8 mouse cellular contexts compared by ENCODE assay signal in genomic region chr1:51509083-51509482, GRCm38 (mm10). TPM values are rescaled to one million over a fixed set of nuclear protein-coding genes. Genes with fewer than 3 reads are reported as not detected.
DNase-seq lines count a peak whose midpoint lies in the region; ATAC-seq and TF ChIP-seq lines count a peak whose summit lies in the region.

No protein-coding gene starts in this region.

- H3K27ac ChIP-seq in forebrain, embryonic 10.5 days, result no peak overlapping the region
- no peak overlapping the region for H3K27ac ChIP-seq in forebrain, embryonic 12.5 days
- no peak overlapping the region; the same call in 1 of the 2 replicates for H3K27ac ChIP-seq in ES-E14 (ENCODE audit: insufficient read depth, low read depth, low read length, poor library complexity, severe bottlenecking)
- no peak overlapping the region for H3K27ac ChIP-seq in forebrain, embryonic 14.5 days (ENCODE audit: low read depth, low read length)
- no peak overlapping the region for H3K27ac ChIP-seq in midbrain, embryonic 15.5 days

- WGBS in forebrain, embryonic 10.5 days, result 5% methylated on average over 7 of the region's 7 CpGs
- 6% methylated on average over 7 of the region's 7 CpGs for whole genome bisulfite sequencing in forebrain, embryonic 12.5 days
- WGBS in forebrain, embryonic 14.5 days, result 6% methylated on average over 7 of the region's 7 CpGs
- 10% methylated on average over 7 of the region's 7 CpGs for WGBS in midbrain, embryonic 15.5 days

- ATAC-seq in forebrain, embryonic 12.5 days (ENCODE audit: low FRiP score), result no peak
- peak; percentile 40; the same call in 1 of the 2 replicates for ATAC-seq in forebrain, embryonic 14.5 days
- peak; percentile 88 for ATAC-seq in midbrain, embryonic 15.5 days (replicated peaks)

- H3K27me3 ChIP-seq in forebrain, embryonic 10.5 days (ENCODE audit: poor library complexity, severe bottlenecking), result no peaks in the 10 kb centered on the region
- no peaks in the 10 kb centered on the region for H3K27me3 ChIP-seq in forebrain, embryonic 12.5 days
- H3K27me3 ChIP-seq in forebrain, embryonic 14.5 days (replicated peaks; ENCODE audit: control insufficient read depth, insufficient read depth, low read length), result no peaks in the 10 kb centered on the region
- no peaks in the 10 kb centered on the region for H3K27me3 ChIP-seq in midbrain, embryonic 15.5 days (replicated peaks)

- H3K4me3 ChIP-seq in forebrain, embryonic 10.5 days, result no peak overlapping the region
- no peak overlapping the region for H3K4me3 ChIP-seq in forebrain, embryonic 12.5 days (replicated peaks)
- H3K4me3 ChIP-seq in ES-E14 (ENCODE audit: insufficient read depth in 1 of 2, low read depth in 1 of 2, low read length in 2 of 2, poor library complexity in 1 of 2, severe bottlenecking in 1 of 2), result no peak overlapping the region
- no peak overlapping the region for H3K4me3 ChIP-seq in forebrain, embryonic 14.5 days (ENCODE audit: low read depth, low read length)
- no peak overlapping the region for H3K4me3 ChIP-seq in midbrain, embryonic 15.5 days

- peak; percentile 29 for DNase-seq in forebrain, embryonic 10.5 days (ENCODE audit: extremely low spot score, low spot score)
- DNase-seq in ES-E14 (ENCODE audit: low read depth, low spot score), result peak; percentile 59
- DNase-seq in forebrain, embryonic 14.5 days (ENCODE audit: low spot score), result peak; percentile 25
- DNase-seq in kidney, postnatal 25 days, result peak; percentile 78 to 90
- DNase-seq in urinary bladder, postnatal 4 days (ENCODE audit: low spot score in 2 of 2), result no peak
- no peak for DNase-seq in layer of hippocampus, postnatal 10 days (ENCODE audit: low spot score in 2 of 2)

- H3K4me1 ChIP-seq in forebrain, embryonic 10.5 days, result peaks cover 19% of the 10 kb centered on the region
- H3K4me1 ChIP-seq in forebrain, embryonic 12.5 days, result peaks cover 5% of the 10 kb centered on the region; the same call in 1 of the 2 replicates
- H3K4me1 ChIP-seq in ES-E14 (ENCODE audit: control insufficient read depth in 2 of 2, insufficient read depth in 2 of 2, low read length in 2 of 2, poor library complexity in 1 of 2), result peaks cover 0 to 4% of the 10 kb centered on the region in 2 experiments; a peak in 1 of 4 replicates
- H3K4me1 ChIP-seq in forebrain, embryonic 14.5 days (ENCODE audit: control insufficient read depth, insufficient read depth, low read length), result no peaks in the 10 kb centered on the region
- no peaks in the 10 kb centered on the region for H3K4me1 ChIP-seq in midbrain, embryonic 15.5 days

- no peak overlapping the region for H3K4me2 ChIP-seq in forebrain, embryonic 12.5 days
- H3K4me2 ChIP-seq in forebrain, embryonic 14.5 days (ENCODE audit: low read length), result no peak overlapping the region
- H3K4me2 ChIP-seq in midbrain, embryonic 15.5 days, result no peak overlapping the region

- in situ Hi-C loops in ES-E14 (cut with MboI; ENCODE audit: low sequenced_read_pairs in 2 of 2, unreplicated experiment in 2 of 2), result no loop called here

- no peaks in the 10 kb centered on the region for H3K36me3 ChIP-seq in forebrain, embryonic 10.5 days (replicated peaks)
- no peaks in the 10 kb centered on the region for H3K36me3 ChIP-seq in forebrain, embryonic 12.5 days (replicated peaks)
- no peaks in the 10 kb centered on the region for H3K36me3 ChIP-seq in ES-E14 (ENCODE audit: control insufficient read depth, insufficient read depth, low read length, poor library complexity, severe bottlenecking)
- H3K36me3 ChIP-seq in forebrain, embryonic 14.5 days (ENCODE audit: control insufficient read depth, insufficient read depth, low read length), result no peaks in the 10 kb centered on the region
- no peaks in the 10 kb centered on the region for H3K36me3 ChIP-seq in midbrain, embryonic 15.5 days (replicated peaks)

- no peak overlapping the region for H3K9ac ChIP-seq in forebrain, embryonic 12.5 days
- H3K9ac ChIP-seq in ES-E14 (ENCODE audit: insufficient read depth, low read depth, low read length, poor library complexity, severe bottlenecking), result no peak overlapping the region
- no peak overlapping the region for H3K9ac ChIP-seq in forebrain, embryonic 14.5 days (ENCODE audit: low read length)
- H3K9ac ChIP-seq in midbrain, embryonic 15.5 days, result no peak overlapping the region

- H3K9me3 ChIP-seq in forebrain, embryonic 10.5 days, result no peaks in the 10 kb centered on the region
- no peaks in the 10 kb centered on the region for H3K9me3 ChIP-seq in forebrain, embryonic 12.5 days
- H3K9me3 ChIP-seq in ES-E14 (ENCODE audit: control insufficient read depth, insufficient read depth, low read depth, low read length), result no peaks in the 10 kb centered on the region
- no peaks in the 10 kb centered on the region for H3K9me3 ChIP-seq in forebrain, embryonic 14.5 days (replicated peaks; ENCODE audit: control insufficient read depth, low read length)
- H3K9me3 ChIP-seq in midbrain, embryonic 15.5 days, result no peaks in the 10 kb centered on the region

TF ChIP-seq in ES-E14, 5 proteins besides CTCF, POLR2A, EP300 and RAD21:
- TF ChIP-seq ZNF384 (IDR thresholded peaks at IDR 0.05; ENCODE audit: low read depth, low read length) (peak; percentile 77; the same call in 1 of the 2 replicates), HCFC1 (IDR thresholded peaks at IDR 0.05; ENCODE audit: borderline replicate concordance, insufficient read depth, low read length) (no peak), MAFK (IDR thresholded peaks at IDR 0.05; ENCODE audit: insufficient read depth, low read depth, low read length) (0 out of 2 replicates have a peak, but pooled peaks have one; percentile 55)
TF ChIP-seq in ES-E14: peak in this region for 2.

RNA-seq across cellular contexts. Expression of gene Nabp1, which starts 30.9 kb away (rescaled TPM):
- polyA plus RNA-seq in forebrain, embryonic 10.5 days (2016; fragmentation: Nextera tagmentation; extraction: Ambion mirVana), result 8.9 and 9.7 TPM in 2 replicates
- polyA plus RNA-seq in forebrain, embryonic 12.5 days (2016; fragmentation: Nextera tagmentation; extraction: Ambion mirVana), result 6.5 and 7.7 TPM in 2 replicates
- total RNA-seq in ES-E14 (2012; rRNA removed), result 44.8 and 64.9 TPM in 2 replicates
- 7.9 and 8.7 TPM in 2 replicates for polyA plus RNA-seq in forebrain, embryonic 14.5 days (2014; fragmentation: Nextera tagmentation; extraction: Ambion mirVana)
- 8.9 and 9.2 TPM in 2 replicates for polyA plus RNA-seq in midbrain, embryonic 15.5 days (2015; fragmentation: Nextera tagmentation; extraction: Ambion mirVana)
- total RNA-seq in layer of hippocampus, postnatal 10 days (2021), result 10 to 100 TPM; 16.9 to 21.4 TPM

Comparison
In these comparisons a context has a peak if more than half of its experiments do, and no peak if none do; other contexts are left out.
1. DNase-seq: peak in forebrain, embryonic 10.5 days (single experiment), ES-E14 (single experiment), forebrain, embryonic 14.5 days (single experiment) and kidney, postnatal 25 days (2 of 2); none in urinary bladder, postnatal 4 days (0 of 2) and layer of hippocampus, postnatal 10 days (0 of 2).